Comparison of ENCODE assay signal across 21 mouse cellular contexts in the genomic region with DNA sequence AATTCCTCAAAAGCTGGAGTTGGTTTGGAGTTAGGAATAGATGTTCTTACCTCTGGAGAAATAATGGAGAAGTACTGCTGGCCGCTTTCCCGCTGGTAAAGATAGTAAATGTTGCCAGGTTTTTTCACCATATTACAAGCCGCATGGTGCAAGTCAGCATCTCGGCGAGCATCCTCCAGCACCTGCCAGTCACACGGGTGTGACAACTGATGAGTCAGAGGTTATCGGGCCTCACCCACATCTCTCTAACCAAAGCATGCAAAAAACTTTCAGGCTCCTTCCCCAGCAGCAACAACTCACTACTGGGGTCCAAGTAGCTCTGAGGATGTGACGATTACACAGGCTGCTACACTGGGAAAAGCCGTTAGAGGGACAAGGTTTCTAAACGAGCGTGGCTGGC. TPM values are rescaled to one million over a fixed set of nuclear protein-coding genes. Genes with fewer than 3 reads are reported as not detected.
"Had no signal": no experiment of that assay in that cellular context is flagged by ENCODE, and none has a peak within 500 bp of the region (broad histone marks: within the 10 kb centered on the region; RNA-seq: fewer than 3 reads in every experiment).

No protein-coding gene starts in this region.

- H3K27me3 ChIP-seq: limb, embryonic 12.5 days; limb, embryonic 15.5 days; liver, embryonic 15.5 days; megakaryocyte, embryonic 14.5 days; midbrain, embryonic 13.5 days had no signal

- H3K4me3 ChIP-seq: limb, embryonic 12.5 days; limb, embryonic 15.5 days; liver, embryonic 15.5 days; megakaryocyte, embryonic 14.5 days; midbrain, embryonic 10.5 days; midbrain, embryonic 13.5 days had no signal

- H3K9ac ChIP-seq: limb, embryonic 12.5 days; limb, embryonic 15.5 days; liver, embryonic 15.5 days; lung, embryonic 14.5 days; midbrain, embryonic 13.5 days had no signal

- ATAC-seq: intestine, postnatal 0 days; lung, postnatal 0 days; midbrain, embryonic 13.5 days had no signal

- H3K9me3 ChIP-seq: limb, embryonic 12.5 days; limb, embryonic 15.5 days; liver, embryonic 15.5 days; megakaryocyte, embryonic 14.5 days; midbrain, embryonic 10.5 days; midbrain, embryonic 13.5 days had no signal

- H3K27ac ChIP-seq: limb, embryonic 12.5 days; limb, embryonic 15.5 days; liver, embryonic 15.5 days; midbrain, embryonic 10.5 days; midbrain, embryonic 13.5 days had no signal

- DNase-seq: kidney, adult 2 months; kidney, postnatal 14 days; kidney, postnatal 4 days; left cerebral cortex, postnatal 4 days; lung, embryonic 14.5 days; thymus, adult 2 months; thymus, postnatal 14 days; thymus, postnatal 4 days had no signal

- H3K4me2 ChIP-seq: limb, embryonic 12.5 days; limb, embryonic 15.5 days; liver, embryonic 15.5 days; lung, embryonic 14.5 days; midbrain, embryonic 13.5 days had no signal

RNA-seq across cellular contexts. Expression of a gene that starts 8.7 kb away (rescaled TPM):
- polyA plus RNA-seq: intestine, embryonic 14.5 days; kidney, embryonic 16.5 days; limb, embryonic 12.5 days; limb, embryonic 15.5 days; liver, embryonic 15.5 days; lung, embryonic 14.5 days; neural tube, embryonic 11.5 days; thymus, adult 2 months had no signal

RNA-seq across cellular contexts. Expression of a gene that starts 28.5 kb away (rescaled TPM):
- polyA plus RNA-seq: intestine, embryonic 14.5 days; liver, embryonic 15.5 days; lung, embryonic 14.5 days; lung, postnatal 0 days; neural tube, embryonic 11.5 days; small intestine, adult 2 months; spleen, adult 2 months had no signal
